Mouse (Mus musculus) layer of hippocampus, adult 8-10 months (tissue): ENCODE data around the gene Scaper. TPM values are rescaled to one million over a fixed set of nuclear protein-coding genes. Genes with fewer than 3 reads are reported as not detected.
A peak's percentile ranks its signal among the peaks of the same experiment; 100 is the strongest.

Experiments used
- DNase-seq, 2 experiments: peaks; one replicate each; pipeline ENCODE4 v3.0.0; 2022; ENCODE audit warnings: low spot score in 2 of 2
- total RNA-seq, 4 experiments: library from RNA; stranded (reverse); gene quantifications; 2 replicates each; pipeline ENCODE4 v1.2.4; 2022

Gene Scaper
- total RNA-seq = 10 to 100 TPM; 31.4 to 36.8 (median 32.5) TPM

GRCm38 (mm10) chr9:55937664-55938617 is at the start of gene Scaper:
Gene Scaper (minus strand): TSS chr9:55938119.
- peak; percentile 73 to 81 for DNase-seq

- no peak for DNase-seq
These were observed 8.9 kb upstream of the Scaper start for GRCm38 (mm10) chr9:55946819-55947218.

GRCm38 (mm10) chr9:55941356-55941755 is 3.4 kb upstream of the Scaper start:
- no peak for DNase-seq

- no peak for DNase-seq
These were observed 683 bp upstream of the Scaper start for GRCm38 (mm10) chr9:55938618-55938985.

- DNase-seq = no peak
These were observed 675 bp downstream of the Scaper start for GRCm38 (mm10) chr9:55937224-55937663.

- DNase-seq = no peak
These were observed 5.4 kb downstream of the Scaper start for GRCm38 (mm10) chr9:55932482-55932881.

GRCm38 (mm10) chr9:55918579-55918978 is 19.3 kb downstream of the Scaper start:
- DNase-seq = no peak

GRCm38 (mm10) chr9:55916751-55917150 is 21.2 kb downstream of the Scaper start:
- no peak for DNase-seq

- DNase-seq = no peak
These were observed 26.4 kb downstream of the Scaper start for GRCm38 (mm10) chr9:55911481-55911880.

GRCm38 (mm10) chr9:55902964-55903363 is 35.0 kb downstream of the Scaper start:
- DNase-seq = no peak

GRCm38 (mm10) chr9:55901588-55901987 is 36.3 kb downstream of the Scaper start:
- no peak for DNase-seq

- no peak for DNase-seq
These were observed 37.4 kb downstream of the Scaper start for GRCm38 (mm10) chr9:55900531-55900930.

GRCm38 (mm10) chr9:55878066-55878465 is 59.9 kb downstream of the Scaper start:
- no peak for DNase-seq

- DNase-seq = no peak
These were observed 148.5 kb downstream of the Scaper start for GRCm38 (mm10) chr9:55789442-55789841.

GRCm38 (mm10) chr9:55712016-55712415 is 225.9 kb downstream of the Scaper start:
- no peak for DNase-seq

- DNase-seq = no peak
These were observed 227.4 kb downstream of the Scaper start for GRCm38 (mm10) chr9:55710553-55710952.

GRCm38 (mm10) chr9:55706603-55707002 is 231.3 kb downstream of the Scaper start:
- no peak for DNase-seq

- no peak for DNase-seq
These were observed 242.6 kb downstream of the Scaper start for GRCm38 (mm10) chr9:55695307-55695706.

GRCm38 (mm10) chr9:55677099-55677498 is 260.8 kb downstream of the Scaper start:
- no peak for DNase-seq

GRCm38 (mm10) chr9:55646444-55646843 is 291.5 kb downstream of the Scaper start:
- no peak for DNase-seq

GRCm38 (mm10) chr9:55626990-55627389 is 310.9 kb downstream of the Scaper start:
- no peak for DNase-seq

- DNase-seq = no peak
These were observed 323.2 kb downstream of the Scaper start for GRCm38 (mm10) chr9:55614711-55615110.

- no peak for DNase-seq
These were observed 328.2 kb downstream of the Scaper start for GRCm38 (mm10) chr9:55609751-55610150.
